Mouse (Mus musculus): Measurements from ENCODE around the gene Actr6. TPM values are rescaled to one million over a fixed set of nuclear protein-coding genes. Genes with fewer than 3 reads are reported as not detected.
A peak's percentile ranks its signal among the peaks of the same experiment; 100 is the strongest.

The Actr6 gene
- polyA plus RNA-seq, 1 experiment from 2014 or later = 34.2 TPM

DNA sequence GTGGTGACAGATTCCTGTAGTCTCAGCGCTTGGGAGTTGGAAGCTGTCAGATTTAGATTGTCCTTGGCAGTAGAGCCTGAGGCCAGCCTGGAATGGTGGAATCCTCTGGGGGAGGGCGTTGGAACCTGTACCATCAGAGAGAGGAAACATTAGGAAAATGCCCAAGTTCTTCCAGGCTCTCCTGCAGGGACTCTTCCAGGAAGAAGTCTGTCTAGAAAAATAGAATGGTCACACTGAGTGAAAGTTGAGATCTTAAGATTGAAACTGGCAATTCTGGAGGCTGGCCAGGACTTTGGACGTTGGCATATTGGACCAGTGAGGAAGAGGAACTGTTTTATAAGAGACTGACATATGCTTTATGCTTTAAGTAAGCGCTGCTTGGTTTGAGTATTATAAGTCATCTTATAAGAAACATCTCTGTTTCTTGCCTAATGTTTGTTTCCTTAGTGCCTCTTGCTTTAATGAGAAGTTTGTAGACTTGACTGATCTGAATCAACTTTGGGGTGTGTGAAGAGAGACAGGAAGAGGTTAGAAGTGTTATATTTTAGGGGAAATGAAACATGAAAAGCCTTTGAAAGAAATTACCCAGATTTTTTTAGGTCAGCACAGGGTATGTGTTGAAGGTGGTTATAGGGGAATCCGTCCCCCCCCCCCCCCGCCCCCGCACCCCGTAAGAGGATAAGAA lies 15.3 kb upstream of the Actr6 start:
- no peaks in the 10 kb centered on the region for H3K27me3 ChIP-seq (ENCODE audit: low read depth, poor library complexity, severe bottlenecking)
- 0 out of 2 replicates have a peak, but pooled peaks cover 6% of the 10 kb centered on the region for H3K4me1 ChIP-seq
- no peak for DNase-seq (ENCODE audit: low spot score)
- no peaks in the 10 kb centered on the region for H3K36me3 ChIP-seq
- H3K27ac ChIP-seq = no peak overlapping the region
- 93% methylated on average over 8 of the region's 8 CpGs for WGBS
- H3K4me3 ChIP-seq = no peak overlapping the region
- no peaks in the 10 kb centered on the region for H3K9me3 ChIP-seq (replicated peaks)

DNA sequence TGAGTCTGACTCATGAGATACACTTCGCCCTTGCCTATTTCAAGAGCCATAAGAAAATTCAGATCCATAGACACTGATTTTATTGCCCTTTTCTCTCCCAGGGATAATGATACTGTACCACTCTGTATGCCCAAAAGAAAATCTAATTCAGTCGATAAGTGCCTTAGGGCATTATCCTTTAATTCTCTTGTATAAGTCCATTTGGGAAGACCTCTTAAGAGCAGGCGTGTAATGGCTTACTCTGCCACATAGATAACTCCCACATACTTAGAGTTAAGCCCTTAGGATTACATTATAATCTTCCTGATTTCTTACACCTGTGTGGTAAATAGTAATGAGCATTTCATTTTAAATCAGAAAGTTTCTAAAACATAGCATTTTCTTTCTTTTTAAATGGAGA lies 14.5 kb upstream of the Actr6 start:
- H3K9me3 ChIP-seq (replicated peaks) = no peaks in the 10 kb centered on the region
- 86% methylated on average over 3 of the region's 3 CpGs for WGBS
- H3K36me3 ChIP-seq = no peaks in the 10 kb centered on the region
- no peak overlapping the region for H3K4me3 ChIP-seq
- no peaks in the 10 kb centered on the region for H3K27me3 ChIP-seq (ENCODE audit: low read depth, poor library complexity, severe bottlenecking)
- DNase-seq (ENCODE audit: low spot score) = no peak
- no peak overlapping the region for H3K27ac ChIP-seq
- H3K4me1 ChIP-seq = 0 out of 2 replicates have a peak, but pooled peaks cover 6% of the 10 kb centered on the region

DNA sequence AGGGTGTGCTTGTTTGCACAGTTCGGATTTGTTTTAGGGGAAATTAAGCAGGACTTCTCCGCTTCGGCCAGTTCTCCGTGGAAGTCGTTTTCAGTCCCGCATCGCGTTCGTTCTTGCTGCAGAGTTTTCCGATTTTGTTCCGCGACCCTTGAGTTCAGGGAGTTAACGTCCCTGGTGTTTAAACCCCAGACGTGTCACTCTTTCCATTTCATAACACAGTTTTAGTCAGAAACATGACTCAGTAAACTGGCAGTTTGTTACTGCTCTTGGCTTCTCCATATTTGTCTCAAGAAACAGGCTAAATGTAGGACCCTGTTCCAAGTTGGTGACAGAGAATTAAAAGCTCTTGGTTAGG lies 13.5 kb upstream of the Actr6 start:
- no peaks in the 10 kb centered on the region for H3K9me3 ChIP-seq (replicated peaks)
- DNase-seq (ENCODE audit: low spot score) = no peak
- H3K4me3 ChIP-seq = peak overlapping the region; percentile 92
- H3K27ac ChIP-seq = peak overlapping the region; percentile 97
- H3K4me1 ChIP-seq = 0 out of 2 replicates have a peak, but pooled peaks cover 6% of the 10 kb centered on the region
- H3K36me3 ChIP-seq = no peaks in the 10 kb centered on the region
- under 1% methylated on average over 14 of the region's 14 CpGs for WGBS
- no peaks in the 10 kb centered on the region for H3K27me3 ChIP-seq (ENCODE audit: low read depth, poor library complexity, severe bottlenecking)

DNA sequence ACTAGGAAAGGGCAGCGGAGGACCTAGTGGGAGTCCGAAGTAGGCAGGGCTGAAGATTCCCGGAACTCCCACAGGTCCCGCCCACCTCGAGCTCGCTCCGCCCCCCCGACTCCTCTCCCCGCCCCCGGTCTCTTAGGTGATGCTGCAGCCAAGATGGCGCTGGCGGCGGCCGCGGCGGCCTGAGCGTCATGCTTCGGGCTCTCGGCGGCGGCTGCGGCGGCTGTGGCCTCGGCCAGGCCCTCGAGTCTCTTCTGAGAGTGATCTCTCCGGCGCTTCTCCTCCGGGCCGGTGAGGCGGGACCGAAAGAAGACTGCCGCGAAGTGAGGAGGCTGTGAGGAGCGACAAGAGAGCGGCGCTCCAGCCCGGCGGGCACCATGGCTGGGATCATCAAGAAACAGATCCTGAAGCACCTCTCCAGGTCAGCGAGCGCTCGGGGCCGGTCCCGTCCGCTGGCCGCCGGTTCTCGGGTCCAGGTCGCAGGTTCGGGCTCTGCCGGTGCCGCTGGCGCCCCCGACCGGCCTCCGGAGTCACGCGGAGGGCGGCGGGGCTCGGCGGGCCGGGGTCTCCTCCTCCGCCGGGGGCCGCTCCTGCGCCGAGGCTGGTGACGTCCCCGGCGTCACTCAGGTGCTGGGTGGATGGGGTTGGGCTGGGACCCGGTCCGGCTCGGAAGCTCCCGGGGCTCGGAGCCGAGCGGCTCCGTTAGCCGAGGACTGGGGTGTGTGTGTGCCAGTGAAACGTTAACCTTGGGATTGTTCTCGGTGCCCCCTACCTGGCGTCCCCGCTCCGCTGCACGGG lies 13.0 kb upstream of the Actr6 start, which contains the start of gene Uhrf1bp1l:
Gene Uhrf1bp1l (plus strand): TSS at position 121 of the 795 bp plus-strand sequence.
- Histone ChIP-seq H3K9me3 (replicated peaks) (no peaks in the 10 kb centered on the region), H3K4me3 (peak within 1 kb of the TSS; percentile 92), H3K27ac (peak within 1 kb of the TSS; percentile 97), H3K4me1 (0 out of 2 replicates have a peak, but pooled peaks cover 6% of the 10 kb centered on the region), H3K36me3 (no peaks in the 10 kb centered on the region), H3K27me3 (ENCODE audit: low read depth, poor library complexity, severe bottlenecking) (no peaks in the 10 kb centered on the region)
- peak; percentile 93 for DNase-seq (ENCODE audit: low spot score)
- WGBS = under 1% methylated on average over 83 of the region's 85 CpGs

DNA sequence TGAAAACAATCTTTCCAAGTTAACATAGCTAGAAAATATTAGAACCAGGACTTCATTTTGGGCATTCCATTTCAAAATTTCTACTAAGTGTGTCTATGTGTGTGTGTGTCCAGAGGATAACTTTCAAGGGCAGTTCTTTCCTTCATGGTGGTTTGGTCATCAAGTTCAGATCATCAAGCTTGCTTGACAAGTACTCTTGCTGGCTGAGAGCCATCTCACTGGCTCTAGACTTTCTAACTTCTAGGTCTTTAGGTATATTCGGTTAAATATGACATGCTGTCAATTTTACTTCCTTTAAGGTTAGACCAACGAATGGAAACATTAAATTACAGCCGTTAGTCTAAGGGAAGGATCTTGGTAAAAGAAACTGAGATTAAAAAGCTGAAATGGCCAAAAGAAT lies 12.2 kb upstream of the Actr6 start:
- Histone ChIP-seq H3K9me3 (replicated peaks) (no peaks in the 10 kb centered on the region), H3K36me3 (no peaks in the 10 kb centered on the region), H3K27ac (peak overlapping the region; percentile 97; the same call in 1 of the 2 replicates), H3K27me3 (ENCODE audit: low read depth, poor library complexity, severe bottlenecking) (no peaks in the 10 kb centered on the region), H3K4me3 (peak overlapping the region; percentile 92), H3K4me1 (0 out of 2 replicates have a peak, but pooled peaks cover 7% of the 10 kb centered on the region)
- WGBS = 41% methylated on average over 3 of the region's 3 CpGs
- DNase-seq (ENCODE audit: low spot score) = no peak

DNA sequence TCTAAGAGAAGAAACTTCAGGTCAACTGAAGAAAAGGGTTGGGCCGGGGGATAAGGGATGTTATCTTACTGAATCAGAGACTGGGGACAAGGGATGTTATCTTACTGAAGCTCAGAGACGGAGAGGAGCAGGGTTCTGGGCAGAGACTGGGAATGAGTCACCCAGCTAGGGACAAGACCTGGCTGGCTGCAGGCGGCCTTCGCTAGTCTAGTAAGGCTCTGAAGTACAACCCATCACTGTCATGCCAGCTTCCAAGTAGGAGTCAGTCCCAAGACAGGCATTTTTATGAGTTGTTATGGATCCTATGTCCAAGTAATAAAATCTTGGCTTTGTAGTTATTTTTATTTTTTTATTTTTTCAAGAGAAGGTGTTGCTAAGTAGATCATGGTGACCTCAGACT lies 11.2 kb upstream of the Actr6 start:
- H3K36me3 ChIP-seq = no peaks in the 10 kb centered on the region
- no peaks in the 10 kb centered on the region for H3K27me3 ChIP-seq (ENCODE audit: low read depth, poor library complexity, severe bottlenecking)
- WGBS = 86% methylated on average over 4 of the region's 4 CpGs
- H3K4me1 ChIP-seq = 0 out of 2 replicates have a peak, but pooled peaks cover 7% of the 10 kb centered on the region
- no peak overlapping the region for H3K27ac ChIP-seq
- no peaks in the 10 kb centered on the region for H3K9me3 ChIP-seq (replicated peaks)
- H3K4me3 ChIP-seq = no peak overlapping the region
- DNase-seq (ENCODE audit: low spot score) = no peak

DNA sequence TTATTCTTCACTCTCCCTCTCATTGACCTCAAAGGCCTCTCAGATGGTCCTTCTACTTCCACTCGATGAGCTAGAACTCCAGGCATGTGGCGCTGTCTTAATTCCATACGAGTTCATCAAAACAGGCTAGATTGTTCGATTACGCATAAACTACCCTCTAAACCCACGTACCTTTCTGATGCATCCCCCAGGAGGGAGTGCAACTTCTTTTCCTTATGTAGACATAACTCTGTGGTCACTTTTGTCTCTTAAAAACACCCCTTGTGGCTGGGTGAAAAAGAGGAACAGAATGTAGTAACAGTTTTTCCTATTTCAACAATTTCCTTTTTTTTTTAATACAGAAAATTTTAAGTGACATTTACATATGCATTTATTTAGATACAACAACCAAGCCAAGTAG lies 8.9 kb upstream of the Actr6 start:
- no peak for DNase-seq (ENCODE audit: low spot score)
- WGBS = 90% methylated on average over 6 of the region's 6 CpGs

DNA sequence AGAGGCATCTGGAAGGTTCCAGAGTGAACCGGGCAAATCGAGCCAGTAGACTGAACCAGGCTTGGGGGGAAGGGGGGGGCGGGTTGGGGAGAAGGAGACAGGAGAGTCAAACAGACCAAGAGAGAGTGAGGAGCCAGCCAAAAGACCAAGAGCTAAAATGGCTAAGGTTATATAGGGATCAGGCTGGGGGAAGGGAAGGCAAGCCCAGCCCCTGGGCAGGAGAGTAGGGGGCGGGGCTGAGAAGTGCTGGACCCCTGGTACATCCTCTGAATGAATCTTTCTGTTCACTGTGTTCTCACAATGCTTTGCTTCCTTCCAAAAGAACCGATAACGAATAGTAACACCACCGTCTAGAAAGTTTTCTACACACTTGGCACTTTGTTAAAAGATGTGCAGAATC lies 7.6 kb upstream of the Actr6 start:
- no peak for DNase-seq (ENCODE audit: low spot score)
- H3K27me3 ChIP-seq (ENCODE audit: low read depth, poor library complexity, severe bottlenecking) = no peaks in the 10 kb centered on the region
- no peak overlapping the region for H3K4me3 ChIP-seq
- H3K36me3 ChIP-seq = no peaks in the 10 kb centered on the region
- H3K9me3 ChIP-seq (replicated peaks) = no peaks in the 10 kb centered on the region
- 0 out of 2 replicates have a peak, but pooled peaks cover 2% of the 10 kb centered on the region for H3K4me1 ChIP-seq
- H3K27ac ChIP-seq = no peak overlapping the region
- WGBS = 74% methylated on average over 7 of the region's 7 CpGs

More for the DNA sequence above, 8.9 kb upstream of the Actr6 start:
- no peak overlapping the region for H3K27ac ChIP-seq
- H3K36me3 ChIP-seq = no peaks in the 10 kb centered on the region
- no peak overlapping the region for H3K4me3 ChIP-seq
- 0 out of 2 replicates have a peak, but pooled peaks cover 2% of the 10 kb centered on the region for H3K4me1 ChIP-seq
- no peaks in the 10 kb centered on the region for H3K9me3 ChIP-seq (replicated peaks)
- no peaks in the 10 kb centered on the region for H3K27me3 ChIP-seq (ENCODE audit: low read depth, poor library complexity, severe bottlenecking)

DNA sequence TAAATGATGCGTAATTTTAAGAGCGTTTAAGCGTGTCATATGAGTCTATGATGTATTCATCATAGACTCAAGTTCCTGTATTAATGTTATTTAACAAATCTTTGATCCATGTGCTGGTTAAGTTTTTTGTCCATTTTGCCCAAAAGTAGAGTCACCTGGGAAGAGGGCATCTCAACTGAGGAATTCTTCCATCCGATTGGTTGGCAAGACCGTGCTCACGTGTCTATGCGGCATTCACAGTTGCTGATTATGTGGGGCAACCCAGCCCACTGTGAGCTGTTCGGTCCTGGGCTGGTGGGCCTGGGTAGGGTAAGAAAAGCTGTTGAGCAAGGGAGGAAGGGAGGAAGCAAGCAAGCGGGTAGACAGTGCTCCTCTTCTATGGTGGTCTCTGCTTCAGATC lies 6.3 kb upstream of the Actr6 start:
- no peaks in the 10 kb centered on the region for H3K36me3 ChIP-seq
- no peaks in the 10 kb centered on the region for H3K27me3 ChIP-seq (ENCODE audit: low read depth, poor library complexity, severe bottlenecking)
- H3K9me3 ChIP-seq (replicated peaks) = no peaks in the 10 kb centered on the region
- H3K4me3 ChIP-seq = no peak overlapping the region
- no peak overlapping the region for H3K27ac ChIP-seq
- H3K4me1 ChIP-seq = 0 out of 2 replicates have a peak, but pooled peaks cover 2% of the 10 kb centered on the region
- WGBS = 92% methylated on average over 9 of the region's 9 CpGs
- no peak for DNase-seq (ENCODE audit: low spot score)

DNA sequence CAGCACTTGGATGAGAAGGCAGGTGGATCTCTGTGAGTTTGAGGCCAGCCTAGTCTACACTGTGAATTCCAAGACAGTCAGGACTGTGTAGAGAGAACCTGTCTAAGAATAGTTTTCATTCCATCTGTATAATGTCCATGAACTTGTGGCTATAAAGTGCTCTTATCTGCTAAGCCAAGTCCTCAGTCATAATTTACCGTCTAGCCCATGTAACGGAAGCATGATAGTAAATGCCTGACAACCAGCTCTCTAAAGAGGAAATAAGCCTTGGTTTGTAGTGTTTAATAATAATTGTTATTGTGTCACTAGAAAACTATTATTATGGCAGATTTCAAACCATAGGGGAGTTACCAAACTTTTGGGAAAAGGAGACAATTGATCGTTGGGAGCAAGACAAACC lies 5.8 kb upstream of the Actr6 start:
- H3K9me3 ChIP-seq (replicated peaks) = no peaks in the 10 kb centered on the region
- WGBS = 90% methylated on average over 3 of the region's 3 CpGs

DNA sequence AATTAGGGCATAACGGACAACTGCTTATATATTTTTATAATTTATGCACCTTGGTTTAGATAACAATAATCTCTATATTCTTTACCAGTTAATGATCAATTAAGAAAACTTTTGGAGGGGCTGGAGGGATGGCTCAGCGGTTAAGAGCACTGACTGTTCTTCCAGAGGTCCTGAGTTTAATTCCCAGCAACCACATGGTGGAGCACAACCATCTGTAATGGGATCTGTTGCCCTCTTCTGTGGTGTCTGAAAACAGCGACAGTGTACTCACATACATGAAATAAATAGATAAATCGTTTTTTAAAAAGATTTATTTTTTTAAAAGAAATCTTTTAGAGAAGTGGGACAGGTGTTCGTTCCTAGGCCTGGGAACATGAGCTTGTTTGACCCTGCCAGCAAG lies 5.0 kb upstream of the Actr6 start:
- no peak overlapping the region for H3K4me3 ChIP-seq

More for the DNA sequence above, 5.8 kb upstream of the Actr6 start:
- H3K27ac ChIP-seq = no peak overlapping the region
- 0 out of 2 replicates have a peak, but pooled peaks cover 2% of the 10 kb centered on the region for H3K4me1 ChIP-seq
- DNase-seq (ENCODE audit: low spot score) = no peak
- H3K36me3 ChIP-seq = no peaks in the 10 kb centered on the region
- H3K4me3 ChIP-seq = no peak overlapping the region
- H3K27me3 ChIP-seq (ENCODE audit: low read depth, poor library complexity, severe bottlenecking) = no peaks in the 10 kb centered on the region

DNA sequence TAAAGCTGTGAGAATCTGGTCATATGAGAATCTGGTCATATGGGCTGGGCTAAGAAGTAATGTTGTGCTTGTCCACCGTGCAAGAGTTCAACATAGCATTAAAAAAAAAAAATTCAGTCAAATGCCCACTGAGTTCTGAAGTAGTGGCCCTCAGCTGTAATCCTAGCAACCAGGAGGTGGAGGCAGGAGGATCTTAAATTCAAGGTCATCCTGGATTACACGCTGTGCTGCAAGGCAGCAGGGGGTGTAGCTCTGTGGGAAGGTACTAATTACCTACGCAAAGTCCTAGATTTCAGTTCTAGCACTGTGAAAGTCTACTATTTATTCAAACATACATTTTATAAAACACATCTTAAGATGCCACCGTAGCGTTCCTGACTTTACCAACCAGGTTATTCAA lies 754 bp downstream of the Actr6 start:
- DNase-seq (ENCODE audit: low spot score) = no peak
- H3K27me3 ChIP-seq (ENCODE audit: low read depth, poor library complexity, severe bottlenecking) = no peaks in the 10 kb centered on the region
- 16% methylated on average over 5 of the region's 5 CpGs for WGBS
- H3K9me3 ChIP-seq (replicated peaks) = no peaks in the 10 kb centered on the region
- H3K36me3 ChIP-seq = peaks cover 15% of the 10 kb centered on the region
- 0 out of 2 replicates have a peak overlapping the region, but pooled peaks have one; percentile 78 for H3K27ac ChIP-seq
- H3K4me1 ChIP-seq = peaks cover 13% of the 10 kb centered on the region
- H3K4me3 ChIP-seq = peak overlapping the region; percentile 71

More for the DNA sequence above, 5.0 kb upstream of the Actr6 start:
- Histone ChIP-seq H3K27me3 (ENCODE audit: low read depth, poor library complexity, severe bottlenecking) (no peaks in the 10 kb centered on the region), H3K9me3 (replicated peaks) (no peaks in the 10 kb centered on the region), H3K4me1 (0 out of 2 replicates have a peak, but pooled peaks cover 4% of the 10 kb centered on the region), H3K27ac (no peak overlapping the region), H3K36me3 (no peaks in the 10 kb centered on the region)
- DNase-seq (ENCODE audit: low spot score) = no peak
- 57% methylated on average over 5 of the region's 5 CpGs for WGBS

DNA sequence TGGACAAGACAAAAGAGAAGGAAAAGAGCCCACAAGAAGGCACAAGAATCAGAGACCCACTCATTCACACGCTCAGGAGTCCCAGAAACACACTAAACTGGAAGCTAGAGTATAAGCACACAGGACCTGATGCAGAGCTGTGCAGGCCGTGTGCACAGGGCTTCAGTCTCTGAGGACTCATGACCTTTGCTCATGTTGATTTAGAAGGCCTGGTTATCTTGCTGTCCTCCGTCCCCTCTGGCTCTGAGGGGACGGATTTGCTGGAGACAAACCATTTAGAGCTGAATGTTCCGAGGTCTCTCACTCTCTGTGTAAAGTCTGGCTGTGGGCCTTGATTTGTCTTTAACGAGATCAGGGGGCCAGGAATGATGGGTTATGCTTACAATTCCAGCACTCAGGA lies 1.7 kb downstream of the Actr6 start:
- Histone ChIP-seq H3K36me3 (peaks cover 24% of the 10 kb centered on the region), H3K9me3 (replicated peaks) (no peaks in the 10 kb centered on the region), H3K4me1 (peaks cover 13% of the 10 kb centered on the region), H3K27ac (no peak overlapping the region), H3K4me3 (no peak overlapping the region), H3K27me3 (ENCODE audit: low read depth, poor library complexity, severe bottlenecking) (no peaks in the 10 kb centered on the region)
- no peak for DNase-seq (ENCODE audit: low spot score)
- WGBS = 89% methylated on average over 6 of the region's 6 CpGs

Measured in limb, embryonic 10.5 days (tissue).